Mouse (Mus musculus) adrenal gland, adult 2 months (tissue): ENCODE results near the gene Gm8267. TPM values are rescaled to one million over a fixed set of nuclear protein-coding genes. Genes with fewer than 3 reads are reported as not detected.
"Not testable (repeated sequence)": the region's sequence is repeated elsewhere in the genome, so short reads cannot be mapped to it uniquely, and the experiment has no call there.

Source experiments
- DNase-seq: peaks from one replicate; pipeline ENCODE4 v3.0.0; 2021
- long read RNA-seq: library from polyadenylated mRNA; stranded (forward); transcript quantifications from one replicate; pipeline ENCODE4 v2.0.0, GENCODE M21; 2021
- polyA plus RNA-seq: library from polyadenylated mRNA; depleted of rRNA; stranded (reverse); fragments of >200 nt; gene quantifications from 2 replicates; pipeline ENCODE4 v1.2.3, GENCODE M21; 2012; rRNA removed
- total RNA-seq, 2 experiments: library from RNA; stranded (reverse); gene quantifications; 2 replicates each; pipeline ENCODE4 v1.2.3; 2021

Gm8267 gene
- total RNA-seq (not detected), polyA plus RNA-seq (not detected in 2 replicates)
- long read RNA-seq: 0 reads

DNA sequence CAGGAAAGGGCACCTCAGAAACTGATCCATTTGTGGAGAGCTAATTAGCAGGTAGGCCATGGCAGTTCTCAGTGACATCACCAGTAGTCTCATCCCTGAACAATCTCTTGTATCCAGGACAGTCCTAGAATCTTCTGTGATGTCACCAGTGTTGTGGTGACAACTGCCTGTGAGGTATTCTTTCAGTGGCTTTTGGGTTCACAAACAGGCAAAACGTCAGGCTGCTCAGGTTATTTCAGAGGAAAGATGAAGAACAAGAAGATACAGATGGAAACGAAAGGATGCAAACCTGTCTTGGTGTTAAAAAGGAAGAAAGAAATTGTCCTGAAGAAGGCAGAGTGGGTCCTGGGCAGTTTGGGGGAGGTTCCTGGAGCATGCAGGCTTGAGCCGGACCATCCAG is at the start of gene Gm8267:
Gm8267 (minus strand) TSS at position 101 of the 400 bp plus-strand sequence.
- DNase-seq: no peak

- not testable (repeated sequence) for DNase-seq
These were observed 39.6 kb upstream of the Gm8267 start for GRCm38 (mm10) chr14:44789537-44790382.

- not testable (repeated sequence) for DNase-seq
These were observed 7.4 kb downstream of the Gm8267 start for GRCm38 (mm10) chr14:44742789-44743188.

GRCm38 (mm10) chr14:44730711-44731110 is 19.4 kb downstream of the Gm8267 start:
- not testable (repeated sequence) for DNase-seq

DNA sequence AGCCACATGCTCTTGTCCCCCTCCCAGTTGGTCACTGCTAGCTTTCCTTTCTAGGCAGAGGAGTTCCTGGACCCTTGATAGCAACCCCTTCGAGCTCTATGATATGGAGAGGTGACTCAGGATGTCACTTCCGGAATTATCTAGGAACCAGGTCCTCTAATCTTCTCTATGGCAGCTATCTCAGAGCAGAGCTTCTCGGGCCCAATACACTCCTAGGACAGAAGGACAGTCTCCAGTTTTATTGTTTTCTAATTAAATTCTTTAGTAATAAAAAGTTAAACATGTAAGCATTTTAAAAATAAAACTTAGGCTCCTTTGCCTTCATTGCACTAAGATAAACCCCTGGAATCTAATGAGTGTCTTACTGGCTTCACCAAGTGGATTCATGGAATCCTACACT is 43.8 kb downstream of the Gm8267 start, which contains the start of gene Gm8257:
Gm8257 (minus strand) TSS at position 101 of the 400 bp plus-strand sequence.
- not testable (repeated sequence) for DNase-seq

Other genes with a start within 250 kb of the Gm8267 start
- gene Gm17093, start 232.1 kb downstream of the Gm8267 start, total RNA-seq: not detected
- gene Gm17093, start 232.1 kb downstream of the Gm8267 start, polyA plus RNA-seq: not detected in 2 replicates
- gene Gm8247, start 167.2 kb downstream of the Gm8267 start, total RNA-seq: not detected
- not detected in 2 replicates for gene Gm8247, start 167.2 kb downstream of the Gm8267 start, polyA plus RNA-seq
- gene Gm5624, start 122.4 kb downstream of the Gm8267 start, total RNA-seq: not detected
- gene Gm5624, start 122.4 kb downstream of the Gm8267 start, polyA plus RNA-seq: not detected in 2 replicates
- gene Gm8257, start 43.9 kb downstream of the Gm8267 start, total RNA-seq: not detected
- not detected in 2 replicates for gene Gm8257, start 43.9 kb downstream of the Gm8267 start, polyA plus RNA-seq
- not detected for gene Ptgdr, start 109.0 kb upstream of the Gm8267 start, total RNA-seq
- 0.02 and 0.04 TPM in 2 replicates for gene Ptgdr, start 109.0 kb upstream of the Gm8267 start, polyA plus RNA-seq
- under 1 TPM; 0.69 TPM for gene Ptger2, start 237.9 kb upstream of the Gm8267 start, total RNA-seq
- gene Ptger2, start 237.9 kb upstream of the Gm8267 start, polyA plus RNA-seq: 0.97 and 1.1 TPM in 2 replicates